Mouse (Mus musculus): ENCODE results near the gene Iffo1. TPM values are rescaled to one million over a fixed set of nuclear protein-coding genes. Genes with fewer than 3 reads are reported as not detected.
A peak's percentile ranks its signal among the peaks of the same experiment; 100 is the strongest.

Gene Iffo1
- total and polyA plus RNA-seq, 3 experiments: 3.3 to 7.0 (median 6.7) TPM

GRCm38 (mm10) chr6:125190816-125191215 is 45.8 kb downstream of the Iffo1 start:
- dilution Hi-C loops (cut with MboI; ENCODE audit: extremely low pct_ligation_motif_present, extremely low pct_unique_long_range_greater_than_20kb, low sequenced_read_pairs) (no loop called here), in situ Hi-C loops (cut with MboI; ENCODE audit: low pct_ligation_motif_present, low pct_unique_long_range_greater_than_20kb, low sequenced_read_pairs) (no loop called here)
- H3K4me2 ChIP-seq (ENCODE audit: insufficient read depth, low read depth, poor library complexity, severe bottlenecking): peak overlapping the region; percentile 69
- H3K27me3 ChIP-seq (replicated peaks): no peaks in the 10 kb centered on the region
- H3K36me3 ChIP-seq (replicated peaks in 1 of 2; ENCODE audit: control insufficient read depth in 1 of 2, insufficient read depth in 1 of 2, low read length in 1 of 2): peaks cover 37 to 56% of the 10 kb centered on the region in 2 experiments
- H3K4me3 ChIP-seq (replicated peaks in 1 of 3; ENCODE audit: low read depth in 2 of 3, low read length in 2 of 3, poor library complexity in 1 of 3): peak overlapping the region; percentile 81 to 100 (median 87)
- peaks cover 39% of the 10 kb centered on the region for H3K79me2 ChIP-seq (replicated peaks; ENCODE audit: control insufficient read depth, extremely low read depth, insufficient read depth, poor library complexity, severe bottlenecking)
- peaks cover 0 to 21% of the 10 kb centered on the region in 2 experiments; a peak in 2 of 4 replicates for H3K4me1 ChIP-seq (ENCODE audit: control insufficient read depth in 1 of 2, insufficient read depth in 2 of 2)
- no peaks in the 10 kb centered on the region for H3K9me3 ChIP-seq (replicated peaks; ENCODE audit: low read length)
- peak overlapping the region; percentile 63 for H3K9ac ChIP-seq (ENCODE audit: insufficient read depth, low read depth)
- H3K27ac ChIP-seq (ENCODE audit: insufficient read depth, low read depth): no peak overlapping the region
- DNase-seq (ENCODE audit: extremely low read depth): no peak
- no peak for TF ChIP-seq NELFE (IDR thresholded peaks at IDR 0.05; ENCODE audit: low read depth, low read length)
- TF ChIP-seq JUND (conservative IDR thresholded peaks at IDR 0.05; ENCODE audit: low read depth, low read length): no peak
- TF ChIP-seq ZC3H11A (IDR thresholded peaks at IDR 0.05; ENCODE audit: low read depth, low read length): no peak
- TF ChIP-seq MXI1 (IDR thresholded peaks at IDR 0.05; ENCODE audit: low read depth, low read length): no peak
- no peak for TF ChIP-seq CTCF (conservative IDR thresholded peaks at IDR 0.05 in 1 of 2, IDR thresholded peaks at IDR 0.05 in 1 of 2; ENCODE audit: low read depth in 2 of 2, low read length in 2 of 2)
- no peak for TF ChIP-seq SMC3 (IDR thresholded peaks at IDR 0.05; ENCODE audit: low read depth, low read length)
- no peak for TF ChIP-seq RAD21 (IDR thresholded peaks at IDR 0.05; ENCODE audit: low read depth, low read length)
- no peak for TF ChIP-seq MAFK (IDR thresholded peaks at IDR 0.05; ENCODE audit: insufficient replicate concordance, low read length)
- TF ChIP-seq NRF1 (IDR thresholded peaks at IDR 0.05; ENCODE audit: low read depth, low read length): no peak
- no peak for TF ChIP-seq ZKSCAN1 (IDR thresholded peaks at IDR 0.05; ENCODE audit: borderline replicate concordance, low read depth, low read length)
- TF ChIP-seq IRF4 (IDR thresholded peaks at IDR 0.05; ENCODE audit: low read depth, low read length): no peak
- no peak for TF ChIP-seq BHLHE40 (IDR thresholded peaks at IDR 0.05; ENCODE audit: low read depth, low read length)
- no peak for TF ChIP-seq MEF2A (IDR thresholded peaks at IDR 0.05; ENCODE audit: borderline replicate concordance, low read depth, low read length)
- TF ChIP-seq ZMIZ1 (IDR thresholded peaks at IDR 0.05; ENCODE audit: low read depth, low read length): no peak
- TF ChIP-seq CHD2 (IDR thresholded peaks at IDR 0.05; ENCODE audit: low read length): no peak
- TF ChIP-seq USF2 (conservative IDR thresholded peaks at IDR 0.05; ENCODE audit: low read depth, low read length): no peak
- TF ChIP-seq JUN (IDR thresholded peaks at IDR 0.05; ENCODE audit: insufficient read depth, low read depth, low read length): no peak
- TF ChIP-seq E2F4 (IDR thresholded peaks at IDR 0.05; ENCODE audit: insufficient replicate concordance, low read depth, low read length): no peak

GRCm38 (mm10) chr6:125191332-125192015 is 46.4 kb downstream of the Iffo1 start, which contains the start of the genes Ncapd2 and Mrpl51:
Gene Ncapd2 (minus strand): TSS chr6:125191701.
Gene Mrpl51 (plus strand): TSS chr6:125191801.
- peaks cover 31 to 52% of the 10 kb centered on the region in 2 experiments for H3K36me3 ChIP-seq (replicated peaks in 1 of 2; ENCODE audit: control insufficient read depth in 1 of 2, insufficient read depth in 1 of 2, low read length in 1 of 2)
- peak; percentile 97 for DNase-seq (ENCODE audit: extremely low read depth)
- H3K79me2 ChIP-seq (replicated peaks; ENCODE audit: control insufficient read depth, extremely low read depth, insufficient read depth, poor library complexity, severe bottlenecking): peaks cover 39% of the 10 kb centered on the region
- H3K27ac ChIP-seq (ENCODE audit: insufficient read depth, low read depth): peak within 1 kb of the TSS; percentile 97
- no peaks in the 10 kb centered on the region for H3K27me3 ChIP-seq (replicated peaks)
- H3K4me1 ChIP-seq (ENCODE audit: control insufficient read depth in 1 of 2, insufficient read depth in 2 of 2): peaks cover 0 to 21% of the 10 kb centered on the region in 2 experiments; a peak in 2 of 4 replicates
- peak within 1 kb of the TSS; percentile 96 for H3K4me2 ChIP-seq (ENCODE audit: insufficient read depth, low read depth, poor library complexity, severe bottlenecking)
- no peaks in the 10 kb centered on the region for H3K9me3 ChIP-seq (replicated peaks; ENCODE audit: low read length)
- peak within 1 kb of the TSS; percentile 87 to 100 (median 95) for H3K4me3 ChIP-seq (replicated peaks in 1 of 3; ENCODE audit: low read depth in 2 of 3, low read length in 2 of 3, poor library complexity in 1 of 3)
- H3K9ac ChIP-seq (ENCODE audit: insufficient read depth, low read depth): peak within 1 kb of the TSS; percentile 93
- in situ Hi-C loops (cut with MboI; ENCODE audit: low pct_ligation_motif_present, low pct_unique_long_range_greater_than_20kb, low sequenced_read_pairs) (no loop called here), dilution Hi-C loops (cut with MboI; ENCODE audit: extremely low pct_ligation_motif_present, extremely low pct_unique_long_range_greater_than_20kb, low sequenced_read_pairs) (no loop called here)
- TF ChIP-seq NELFE (IDR thresholded peaks at IDR 0.05; ENCODE audit: low read depth, low read length) (peak; percentile 66), MYC (IDR thresholded peaks at IDR 0.05; ENCODE audit: low read depth, low read length) (peak; percentile 85), IRF4 (IDR thresholded peaks at IDR 0.05; ENCODE audit: low read depth, low read length) (peak; percentile 50), EP300 (IDR thresholded peaks at IDR 0.05; ENCODE audit: low read length) (no peak), NRF1 (IDR thresholded peaks at IDR 0.05; ENCODE audit: low read depth, low read length) (peak; percentile 76), E2F4 (IDR thresholded peaks at IDR 0.05; ENCODE audit: insufficient replicate concordance, low read depth, low read length) (peak; percentile 90; the same call in 1 of the 2 replicates), ZMIZ1 (IDR thresholded peaks at IDR 0.05; ENCODE audit: low read depth, low read length) (no peak), JUN (IDR thresholded peaks at IDR 0.05; ENCODE audit: insufficient read depth, low read depth, low read length) (no peak), CHD1 (IDR thresholded peaks at IDR 0.05; ENCODE audit: low read depth, low read length) (peak; percentile 85; the same call in 1 of the 2 replicates), GABPA (IDR thresholded peaks at IDR 0.05; ENCODE audit: insufficient replicate concordance, low read depth, low read length) (no peak), ZNF384 (IDR thresholded peaks at IDR 0.05; ENCODE audit: low read depth, low read length) (no peak), ELF1 (IDR thresholded peaks at IDR 0.05; ENCODE audit: low read depth, low read length) (no peak; the same call in 1 of the 2 replicates), USF1 (IDR thresholded peaks at IDR 0.05; ENCODE audit: low read depth, low read length) (no peak), RAD21 (IDR thresholded peaks at IDR 0.05; ENCODE audit: low read depth, low read length) (no peak), ZC3H11A (IDR thresholded peaks at IDR 0.05; ENCODE audit: low read depth, low read length) (no peak), MEF2A (IDR thresholded peaks at IDR 0.05; ENCODE audit: borderline replicate concordance, low read depth, low read length) (no peak), USF2 (conservative IDR thresholded peaks at IDR 0.05; ENCODE audit: low read depth, low read length) (no peak), MAFK (IDR thresholded peaks at IDR 0.05; ENCODE audit: insufficient replicate concordance, low read length) (no peak), KAT2A (IDR thresholded peaks at IDR 0.05; ENCODE audit: insufficient replicate concordance, low read length) (0 out of 2 replicates have a peak, but pooled peaks have one; percentile 66), SIN3A (IDR thresholded peaks at IDR 0.05; ENCODE audit: low read length) (peak; percentile 85), CTCF (conservative IDR thresholded peaks at IDR 0.05 in 1 of 2, IDR thresholded peaks at IDR 0.05 in 1 of 2; ENCODE audit: low read depth in 2 of 2, low read length in 2 of 2) (no peak), POLR2A (IDR thresholded peaks at IDR 0.05; ENCODE audit: low read depth, low read length) (peak; percentile 92), SMC3 (IDR thresholded peaks at IDR 0.05; ENCODE audit: low read depth, low read length) (no peak)
